Mouse (Mus musculus) erythroblast, embryonic 14.5 days (primary cell): ENCODE results near the gene Prr7.

Experiments used
- GATA1 ChIP-seq: IDR thresholded peaks from 2 replicates; pipeline ENCODE4 v1.6.1; 2012; ENCODE audit warnings: low read length, inconsistent platforms, mixed read lengths
- TAL1 ChIP-seq: IDR thresholded peaks from 3 replicates; pipeline ENCODE4 v1.6.1; 2012; ENCODE audit warnings: low read length, inconsistent platforms, mixed read lengths

DNA sequence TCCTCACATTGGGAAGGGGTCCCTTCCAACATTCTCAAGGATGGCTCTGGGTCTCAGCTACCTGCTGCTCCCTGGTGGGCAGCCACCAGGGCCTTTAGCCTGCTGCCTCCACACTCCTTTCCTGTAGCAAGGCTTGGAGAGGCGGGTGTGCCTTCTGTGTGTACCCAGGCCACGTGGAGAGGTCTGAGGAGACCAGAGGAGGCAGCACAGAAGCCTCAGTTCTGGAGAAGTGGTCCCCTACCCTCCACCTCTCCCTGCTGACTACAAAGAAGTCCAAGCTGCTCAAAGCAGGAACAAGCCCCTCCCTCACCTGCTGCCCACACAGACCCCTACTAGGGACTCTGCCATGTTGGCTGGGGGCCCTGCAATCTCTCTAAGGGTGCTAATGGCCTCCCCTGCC lies 30.2 kb downstream of the Prr7 start:
- TF ChIP-seq TAL1 (no peak), GATA1 (no peak)
